Mouse (Mus musculus) cerebellum, adult 2 months (tissue): ENCODE data around the gene Rnase13. TPM values are rescaled to one million over a fixed set of nuclear protein-coding genes. Genes with fewer than 3 reads are reported as not detected.

ENCODE experiments used
- DNase-seq, 2 experiments: peaks; one replicate each; pipeline ENCODE4 v3.0.0; 2021
- H3K27ac ChIP-seq: fragments of 200-500 bp; 2 replicates; pipeline ENCODE4 v1.5.1; 2012; ENCODE audit warnings: low read length, control low read depth, inconsistent platforms; ENCODE audit not compliant: insufficient read depth
- H3K27me3 ChIP-seq: fragments of 200-500 bp; 2 replicates; pipeline ENCODE4 v1.6.1; 2012; ENCODE audit warnings: inconsistent platforms, mild to moderate bottlenecking, low read length, moderate library complexity; ENCODE audit not compliant: control insufficient read depth, insufficient read depth
- H3K4me1 ChIP-seq: fragments of 200-500 bp; 2 replicates; pipeline ENCODE4 v1.6.1; 2011; ENCODE audit warnings: low read length; ENCODE audit not compliant: control insufficient read depth, insufficient read depth
- H3K4me3 ChIP-seq: fragments of 200-500 bp; replicated peaks from 2 replicates; pipeline ENCODE3; 2011; ENCODE audit warnings: mild to moderate bottlenecking, low read depth, low read length, control low read depth; ENCODE audit not compliant: insufficient read depth
- CTCF ChIP-seq: fragments of 200-500 bp; IDR thresholded peaks from 2 replicates; pipeline ENCODE4 v1.5.1; 2011; ENCODE audit warnings: low read depth, mild to moderate bottlenecking, control low read depth, low read length, moderate library complexity, borderline replicate concordance; ENCODE audit not compliant: insufficient read depth
- POLR2A ChIP-seq: fragments of 200-500 bp; IDR thresholded peaks from 2 replicates; pipeline ENCODE4 v1.6.1; 2011; ENCODE audit warnings: low read length, control low read depth, borderline replicate concordance; ENCODE audit not compliant: insufficient read depth
- WGBS: fragments of 180-500 bp; shearing (Covaris S2); methylation state at CpG from one replicate; pipeline ENCODE4 v1.1.7; 2018; 5-methylcytosine and 5-hydroxymethylcytosine counted together
- polyA plus RNA-seq: library from polyadenylated mRNA; depleted of rRNA; stranded (reverse); fragments of >200 nt; gene quantifications from 2 replicates; pipeline ENCODE4 v1.2.3, GENCODE M21; 2012

Rnase13 gene
- polyA plus RNA-seq, 1 experiment = not detected

GRCm38 (mm10) chr14:51913062-51913959 lies 9.3 kb downstream of the Rnase13 start:
- WGBS = under 1% methylated on average over 58 of the region's 58 CpGs

GRCm38 (mm10) chr14:51912391-51913061 lies 10.0 kb downstream of the Rnase13 start:
- H3K27ac ChIP-seq = peak overlapping the region; percentile 10
- H3K4me3 ChIP-seq = peak overlapping the region; percentile 71
- DNase-seq = no peak
- TF ChIP-seq POLR2A = no peak
- no peak for TF ChIP-seq CTCF
- 0 out of 2 replicates have a peak, but pooled peaks cover 3% of the 10 kb centered on the region for H3K4me1 ChIP-seq
- no peaks in the 10 kb centered on the region for H3K27me3 ChIP-seq
- WGBS = 31% methylated on average over 14 of the region's 14 CpGs

More at GRCm38 (mm10) chr14:51913062-51913959, 9.3 kb downstream of the Rnase13 start:
- Histone ChIP-seq H3K4me3 (peak overlapping the region; percentile 71), H3K4me1 (0 out of 2 replicates have a peak, but pooled peaks cover 3% of the 10 kb centered on the region), H3K27ac (peak overlapping the region; percentile 34; the same call in 1 of the 2 replicates), H3K27me3 (no peaks in the 10 kb centered on the region)
- peak; percentile 69 to 70 for DNase-seq
- TF ChIP-seq CTCF (no peak), POLR2A (0 out of 2 replicates have a peak, but pooled peaks have one; percentile 16)

DNA sequence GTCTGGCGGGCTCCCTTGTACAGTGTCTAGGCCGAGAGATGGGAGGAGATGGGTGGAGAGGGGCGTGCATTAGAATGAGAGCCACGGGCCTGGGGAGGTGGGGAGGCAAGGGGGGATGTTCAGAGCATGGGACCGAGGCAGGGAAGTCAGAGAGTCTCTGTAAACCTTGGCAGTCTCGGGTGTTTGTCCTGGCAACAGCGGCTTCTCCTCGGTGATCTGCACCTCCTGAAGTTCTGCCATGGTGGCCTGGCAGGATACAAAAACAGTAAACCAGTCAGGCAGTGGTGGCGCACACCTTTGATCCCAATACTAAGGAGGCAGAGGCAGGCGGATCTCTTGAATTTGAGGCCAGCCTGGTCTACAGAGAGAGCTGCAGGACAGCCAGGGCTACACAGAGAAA lies 11.3 kb downstream of the Rnase13 start:
- H3K27ac ChIP-seq = no peak overlapping the region
- H3K4me1 ChIP-seq = 0 out of 2 replicates have a peak, but pooled peaks cover 7% of the 10 kb centered on the region
- no peaks in the 10 kb centered on the region for H3K27me3 ChIP-seq
- WGBS = 69% methylated on average over 10 of the region's 10 CpGs
- TF ChIP-seq POLR2A (no peak), CTCF (no peak)
- no peak for DNase-seq
- no peak overlapping the region for H3K4me3 ChIP-seq

- no peak for TF ChIP-seq POLR2A
- TF ChIP-seq CTCF = no peak
- Histone ChIP-seq H3K27ac (no peak overlapping the region), H3K4me1 (0 out of 2 replicates have a peak, but pooled peaks cover 4% of the 10 kb centered on the region), H3K4me3 (no peak overlapping the region), H3K27me3 (no peaks in the 10 kb centered on the region)
- WGBS = 93% methylated on average over 11 of the region's 11 CpGs
- no peak for DNase-seq
Measured at GRCm38 (mm10) chr14:51906102-51906501, 16.5 kb downstream of the Rnase13 start.

DNA sequence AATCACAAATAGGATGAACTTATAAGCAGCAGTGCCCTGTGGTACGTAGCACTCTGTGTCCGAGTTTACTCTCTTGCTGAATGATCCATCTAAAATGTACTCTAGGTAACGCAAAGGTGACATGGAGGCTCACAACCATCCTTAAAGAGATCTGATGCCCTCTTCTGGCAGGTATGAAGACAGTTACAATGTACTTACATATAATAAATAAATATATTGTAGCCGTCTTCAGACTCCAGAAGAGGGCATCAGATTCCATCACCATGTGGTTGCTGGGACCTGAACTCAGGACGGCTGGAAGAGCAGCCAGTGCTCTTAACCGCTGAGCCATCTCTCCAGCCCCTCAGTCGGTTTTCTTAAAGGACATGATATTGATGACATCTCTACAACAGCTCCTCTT lies 17.9 kb downstream of the Rnase13 start:
- WGBS = 54% methylated on average over 7 of the region's 7 CpGs

GRCm38 (mm10) chr14:51903782-51904181 lies 18.8 kb downstream of the Rnase13 start:
- H3K4me1 ChIP-seq = 0 out of 2 replicates have a peak, but pooled peaks cover 4% of the 10 kb centered on the region
- no peak for DNase-seq
- 94% methylated on average over 9 of the region's 9 CpGs for WGBS
- TF ChIP-seq CTCF (no peak), POLR2A (no peak)
- no peak overlapping the region for H3K4me3 ChIP-seq
- no peak overlapping the region for H3K27ac ChIP-seq
- no peaks in the 10 kb centered on the region for H3K27me3 ChIP-seq

More for the DNA sequence above, 17.9 kb downstream of the Rnase13 start:
- no peak for DNase-seq
- TF ChIP-seq POLR2A = no peak
- TF ChIP-seq CTCF = no peak
- Histone ChIP-seq H3K4me3 (no peak overlapping the region), H3K4me1 (0 out of 2 replicates have a peak, but pooled peaks cover 4% of the 10 kb centered on the region), H3K27ac (no peak overlapping the region), H3K27me3 (no peaks in the 10 kb centered on the region)

DNA sequence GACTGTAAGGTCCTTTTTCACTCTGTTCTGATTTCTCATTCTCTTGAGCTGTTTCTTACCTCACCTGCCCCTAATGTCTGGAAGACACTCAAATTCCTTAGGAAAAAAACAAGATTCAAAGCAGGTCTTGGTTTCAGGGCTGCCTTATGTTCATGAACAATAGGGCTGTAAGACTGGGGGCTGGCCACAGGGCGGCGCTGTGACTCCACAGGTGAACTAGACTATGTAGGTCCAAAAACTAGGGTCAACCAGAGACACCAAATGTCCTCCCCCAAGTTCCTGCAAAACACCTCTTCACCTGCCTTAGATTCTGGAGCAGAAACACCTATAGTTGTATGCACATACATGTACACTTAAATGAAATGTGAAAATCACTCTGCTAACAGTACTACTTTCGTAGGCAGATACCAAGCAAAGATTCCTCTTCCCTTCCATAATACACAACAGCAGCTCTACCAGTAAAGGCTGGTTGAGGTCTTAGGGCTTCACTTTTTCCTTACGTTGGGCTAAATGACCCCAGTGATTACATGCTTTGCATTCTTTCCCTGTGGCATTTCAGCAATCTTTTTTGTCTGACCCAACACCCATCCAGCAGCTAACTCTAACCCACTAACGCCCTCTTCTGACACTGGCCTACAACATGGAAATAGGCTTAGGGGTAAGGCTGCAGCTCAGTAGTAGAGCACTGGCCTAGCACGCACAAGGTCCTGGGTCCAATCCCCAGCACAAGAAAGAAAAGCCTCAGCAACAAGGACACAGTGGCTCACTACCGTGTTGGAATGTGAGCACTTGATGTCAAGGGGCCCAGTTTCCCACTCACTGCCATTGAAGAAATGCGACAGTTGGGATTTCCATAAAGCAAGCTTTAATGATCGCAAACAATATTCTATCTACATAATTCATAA lies 19.5 kb downstream of the Rnase13 start:
- 0 out of 2 replicates have a peak, but pooled peaks cover 4% of the 10 kb centered on the region for H3K4me1 ChIP-seq
- WGBS = 55% methylated on average over 9 of the region's 9 CpGs
- H3K4me3 ChIP-seq = no peak overlapping the region
- TF ChIP-seq POLR2A = no peak
- TF ChIP-seq CTCF = peak; percentile 94
- no peak overlapping the region for H3K27ac ChIP-seq
- no peaks in the 10 kb centered on the region for H3K27me3 ChIP-seq
- DNase-seq = peak; percentile 66 to 81
